Mouse (Mus musculus) CH12.LX (cell line): Measurements from ENCODE around the gene Hsd17b1.

Experiments
- CTCF ChIP-seq, 2 experiments: IDR thresholded peaks in 1 of 2; conservative IDR thresholded peaks in 1 of 2; 2 replicates each; pipeline ENCODE4 v1.5.1; 2011 to 2012; ENCODE audit warnings: low read depth in 2 of 2, low read length in 2 of 2, improper control_type of control experiment in 1 of 2, inconsistent platforms in 1 of 2, mild to moderate bottlenecking in 1 of 2, moderate library complexity in 1 of 2
- ELF1 ChIP-seq: IDR thresholded peaks from 2 replicates; pipeline ENCODE4 v1.6.1; 2014; ENCODE audit warnings: low read depth, mild to moderate bottlenecking, inconsistent platforms, low read length, improper control_type of control experiment
- EP300 ChIP-seq: IDR thresholded peaks from 2 replicates; pipeline ENCODE4 v1.6.1; 2011; ENCODE audit warnings: low read length, improper control_type of control experiment
- JUND ChIP-seq: conservative IDR thresholded peaks from 2 replicates; pipeline ENCODE4 v1.6.1; 2011; ENCODE audit warnings: low read depth, low read length, improper control_type of control experiment
- KAT2A ChIP-seq: IDR thresholded peaks from 2 replicates; pipeline ENCODE4 v1.6.1; 2012; ENCODE audit warnings: low read length, improper control_type of control experiment, inconsistent platforms; ENCODE audit not compliant: insufficient replicate concordance
- MAX ChIP-seq: IDR thresholded peaks from 2 replicates; pipeline ENCODE4 v1.6.1; 2011; ENCODE audit warnings: low read length, improper control_type of control experiment
- POLR2A ChIP-seq: IDR thresholded peaks from 2 replicates; pipeline ENCODE4 v1.6.1; 2011; ENCODE audit warnings: low read depth, mild to moderate bottlenecking, improper control_type of control experiment, low read length
- POLR2AphosphoS2 ChIP-seq: IDR thresholded peaks from 2 replicates; pipeline ENCODE4 v1.6.1; 2011; ENCODE audit warnings: low read depth, low read length, improper control_type of control experiment
- RCOR1 ChIP-seq: conservative IDR thresholded peaks from 2 replicates; pipeline ENCODE4 v1.6.1; 2012; ENCODE audit warnings: low read depth, mild to moderate bottlenecking, inconsistent platforms, low read length, improper control_type of control experiment
- TCF12 ChIP-seq: IDR thresholded peaks from 2 replicates; pipeline ENCODE4 v1.6.1; 2014; ENCODE audit warnings: low read depth, mild to moderate bottlenecking, inconsistent platforms, low read length, improper control_type of control experiment
- UBTF ChIP-seq: IDR thresholded peaks from 2 replicates; pipeline ENCODE4 v1.6.1; 2012; ENCODE audit warnings: low read depth, mild to moderate bottlenecking, inconsistent platforms, low read length, improper control_type of control experiment, moderate library complexity

- 0 out of 2 replicates have a peak, but pooled peaks have one; percentile 21 for TF ChIP-seq POLR2A
- no peak for TF ChIP-seq ELF1
- TF ChIP-seq RCOR1, result no peak
- TF ChIP-seq CTCF (conservative IDR thresholded peaks at IDR 0.05 in 1 of 2, IDR thresholded peaks at IDR 0.05 in 1 of 2; ENCODE audit: low read depth in 2 of 2, low read length in 2 of 2), result no peak
- TF ChIP-seq TCF12, result peak; percentile 42; the same call in 1 of the 2 replicates
- peak; percentile 27 for TF ChIP-seq MAX
- TF ChIP-seq EP300, result peak; percentile 25; the same call in 1 of the 2 replicates
- no peak for TF ChIP-seq POLR2AphosphoS2
- 0 out of 2 replicates have a peak, but pooled peaks have one; percentile 42 for TF ChIP-seq UBTF
- no peak for TF ChIP-seq JUND
- no peak for TF ChIP-seq KAT2A
Observed at GRCm38 (mm10) chr11:101112186-101112585, 34.0 kb downstream of the Hsd17b1 start.
